Mouse (Mus musculus): ENCODE data around the gene Rapgef5.
A peak's percentile ranks its signal among the peaks of the same experiment; 100 is the strongest.

The Rapgef5 gene

GRCm38 (mm10) chr12:117516179-117516578 is at the start of gene Rapgef5:
Gene Rapgef5 (plus strand): TSS chr12:117516479.
- no peak for DNase-seq (ENCODE audit: low read depth)

DNA sequence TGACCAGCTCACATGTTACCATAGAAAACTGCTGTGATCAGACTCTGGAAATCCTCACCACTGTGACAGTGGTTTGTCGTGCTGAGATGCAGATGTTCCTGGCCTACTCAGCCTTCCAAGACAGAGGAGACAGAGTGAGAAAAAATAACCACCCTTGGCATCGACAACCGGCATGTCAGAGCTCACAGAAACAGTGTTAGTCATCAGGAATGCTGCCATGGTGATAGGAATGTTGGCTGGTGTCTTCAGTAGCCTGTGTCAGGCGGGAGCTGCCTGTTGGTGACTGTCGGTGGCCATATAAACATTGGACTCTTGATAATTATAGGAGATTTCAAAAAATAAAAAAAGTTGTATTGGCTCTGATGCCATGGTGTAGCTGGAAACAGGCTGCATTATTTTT is 48.0 kb upstream of the Rapgef5 start:
- peak; percentile 17 for DNase-seq (ENCODE audit: low read depth)

DNA sequence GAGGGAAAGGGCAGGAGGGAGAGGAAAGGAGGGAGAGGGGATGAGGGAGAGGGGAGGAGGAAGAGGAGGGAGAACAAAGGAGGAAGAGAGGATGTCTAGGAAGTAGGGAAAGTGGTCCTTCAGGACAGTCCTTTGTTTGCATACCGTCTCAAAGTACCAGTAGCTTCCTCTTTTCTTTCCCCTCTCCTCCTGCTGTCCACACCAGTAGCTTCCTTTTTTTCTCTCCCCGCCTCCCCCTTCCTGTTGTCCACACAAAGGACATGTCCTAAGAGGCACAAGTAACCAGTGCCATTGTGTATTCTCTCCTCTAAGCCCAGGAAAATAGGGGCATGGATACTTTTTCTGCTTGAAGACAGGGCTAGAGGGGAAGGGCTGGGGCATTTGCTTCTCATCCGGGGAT is 37.3 kb upstream of the Rapgef5 start:
- no peak for DNase-seq (ENCODE audit: low read depth)

- DNase-seq (ENCODE audit: low read depth) = no peak
Observed at GRCm38 (mm10) chr12:117479680-117480079, 36.6 kb upstream of the Rapgef5 start.

DNA sequence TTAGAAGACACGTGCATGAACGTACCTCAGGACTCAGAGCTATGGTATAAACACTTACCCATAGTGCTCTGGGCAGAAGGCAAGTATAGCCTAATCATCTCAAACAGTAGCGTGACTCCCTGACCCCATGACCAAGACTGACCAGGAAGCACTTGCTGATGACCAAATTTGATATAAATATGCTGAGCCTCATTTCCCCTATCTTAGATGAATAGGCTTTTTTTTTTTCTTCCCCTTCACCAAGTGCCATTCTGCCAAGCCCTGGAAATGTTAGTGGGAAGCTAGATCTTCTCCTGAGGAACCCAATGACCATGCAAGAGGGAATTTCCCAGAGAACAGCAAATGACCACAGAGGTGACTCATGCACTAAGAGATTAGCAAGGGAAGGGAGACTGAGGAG is 35.3 kb upstream of the Rapgef5 start:
- DNase-seq (ENCODE audit: low read depth) = no peak

DNA sequence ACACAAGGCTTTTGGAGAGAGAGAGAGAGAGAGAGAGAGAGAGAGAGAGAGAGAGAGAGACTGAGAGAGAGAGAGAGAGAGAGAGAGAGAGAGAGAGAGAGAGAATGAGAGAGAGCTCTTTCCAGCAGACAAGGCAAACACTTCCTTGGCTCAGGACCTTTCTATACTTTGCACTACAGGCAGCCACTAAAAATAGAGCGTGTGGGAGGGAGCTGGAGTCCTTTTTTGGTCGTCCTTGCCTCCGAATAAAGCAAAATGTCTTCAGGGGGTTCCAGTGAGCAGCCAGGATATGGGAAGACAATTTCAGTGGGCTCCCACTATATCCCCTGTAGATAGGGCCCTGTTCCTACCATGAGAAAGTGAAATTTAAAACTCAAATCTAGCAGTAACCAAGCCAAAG is 33.6 kb upstream of the Rapgef5 start:
- DNase-seq (ENCODE audit: low read depth) = no peak

DNA sequence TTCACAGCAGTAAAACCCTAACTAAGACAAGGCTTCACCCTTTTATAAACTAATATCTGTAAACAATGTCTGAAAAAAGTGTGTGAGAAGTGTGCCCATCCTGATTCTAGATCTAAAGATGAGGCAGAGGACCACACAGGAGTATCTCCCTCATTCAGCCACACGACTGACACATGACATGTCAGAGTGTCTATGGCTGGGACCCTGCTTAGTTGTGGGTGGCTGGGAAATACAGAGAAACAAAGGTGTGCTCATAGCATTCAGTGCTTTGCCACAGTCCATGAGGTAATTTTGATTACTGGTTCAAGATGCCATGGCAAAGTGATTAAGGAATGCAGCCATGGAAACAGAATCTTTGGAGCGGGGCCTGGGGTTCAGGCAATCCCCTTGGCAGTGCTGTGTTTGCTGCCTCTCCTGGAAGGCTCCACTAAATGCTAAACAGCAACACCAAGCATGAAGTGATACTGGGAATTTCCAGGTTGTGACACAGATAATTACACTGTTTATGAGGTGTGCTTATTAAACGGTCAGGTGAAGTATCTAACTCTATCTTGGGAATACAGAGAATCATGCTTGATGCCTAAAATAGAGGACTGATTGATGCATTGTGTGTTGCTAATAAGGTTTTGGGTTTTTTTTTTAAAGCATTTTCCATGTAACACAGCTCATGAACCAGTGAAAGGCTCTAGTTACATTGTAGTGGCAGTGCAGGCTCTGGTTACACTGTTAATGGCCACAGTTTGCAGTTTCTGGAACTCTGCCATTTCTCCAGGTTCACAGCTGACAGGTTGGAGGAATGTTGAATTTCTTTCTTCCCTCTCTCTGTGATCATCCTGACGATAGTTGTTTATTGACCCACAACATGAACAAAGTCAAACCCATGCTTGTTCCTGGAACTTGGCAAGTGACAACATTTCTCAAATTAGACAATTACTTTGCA is 29.9 kb upstream of the Rapgef5 start:
- DNase-seq (ENCODE audit: low read depth) = no peak

- DNase-seq (ENCODE audit: low read depth) = no peak
Observed at GRCm38 (mm10) chr12:117496501-117497176, 19.6 kb upstream of the Rapgef5 start.

DNA sequence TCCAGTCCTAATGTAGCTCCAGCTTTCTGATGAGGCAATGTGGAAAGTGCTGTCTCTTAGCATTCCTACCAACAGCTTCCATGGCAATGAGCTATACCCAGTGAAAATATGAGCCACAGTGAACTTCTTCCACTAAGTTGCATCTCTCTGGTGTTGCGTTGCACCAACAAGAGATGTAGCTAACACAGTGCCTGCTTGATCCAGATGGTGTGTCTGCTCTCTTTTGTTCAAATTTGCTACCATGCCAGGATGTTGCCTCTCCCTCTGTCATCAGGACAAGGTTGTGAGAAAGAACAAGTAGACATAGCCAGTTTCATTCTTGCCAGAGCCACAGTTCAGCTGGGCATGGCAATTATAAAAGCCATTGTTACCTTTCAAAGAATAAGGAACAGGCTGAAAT is 18.9 kb upstream of the Rapgef5 start:
- no peak for DNase-seq (ENCODE audit: low read depth)

DNA sequence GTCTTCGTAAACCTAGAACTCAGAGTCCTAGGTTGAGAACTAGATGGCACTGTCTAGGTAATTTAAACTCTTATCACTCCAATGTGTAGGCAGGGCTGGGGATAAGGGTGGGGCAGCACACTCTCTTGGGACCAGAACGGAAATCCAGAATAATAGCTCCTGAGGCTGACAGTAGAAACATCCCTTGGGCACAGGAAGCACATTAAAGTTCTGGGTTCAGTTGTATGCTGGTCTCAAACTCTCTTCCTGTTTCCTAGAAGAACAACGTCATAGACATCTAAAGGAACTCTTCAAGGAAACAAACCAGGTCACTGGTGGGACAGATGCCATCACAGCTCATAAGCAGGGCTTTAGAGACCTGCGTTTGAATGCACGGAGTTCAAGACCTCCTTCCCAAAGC is 17.0 kb upstream of the Rapgef5 start:
- no peak for DNase-seq (ENCODE audit: low read depth)

GRCm38 (mm10) chr12:117501180-117501579 is 15.1 kb upstream of the Rapgef5 start:
- no peak for DNase-seq (ENCODE audit: low read depth)

GRCm38 (mm10) chr12:117502834-117503233 is 13.4 kb upstream of the Rapgef5 start:
- DNase-seq (ENCODE audit: low read depth) = no peak

DNA sequence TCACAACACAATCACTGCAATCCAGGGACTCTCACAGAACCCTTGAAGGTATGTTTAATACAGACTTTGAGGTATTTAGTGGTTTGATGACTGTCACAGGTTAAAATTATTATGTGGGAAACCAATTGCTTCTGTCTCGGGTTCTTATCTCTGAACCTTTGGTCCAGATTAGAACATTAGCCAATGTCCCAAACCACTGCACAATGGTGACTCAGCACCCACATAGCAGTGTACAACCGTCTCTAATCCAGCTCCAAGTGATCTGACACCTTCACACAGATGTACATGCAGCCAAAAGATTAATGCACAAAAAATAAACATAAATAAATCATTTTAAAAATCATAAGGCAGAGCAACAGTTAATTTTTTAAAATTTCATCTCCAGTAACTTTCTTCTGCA is 11.1 kb upstream of the Rapgef5 start:
- no peak for DNase-seq (ENCODE audit: low read depth)

DNA sequence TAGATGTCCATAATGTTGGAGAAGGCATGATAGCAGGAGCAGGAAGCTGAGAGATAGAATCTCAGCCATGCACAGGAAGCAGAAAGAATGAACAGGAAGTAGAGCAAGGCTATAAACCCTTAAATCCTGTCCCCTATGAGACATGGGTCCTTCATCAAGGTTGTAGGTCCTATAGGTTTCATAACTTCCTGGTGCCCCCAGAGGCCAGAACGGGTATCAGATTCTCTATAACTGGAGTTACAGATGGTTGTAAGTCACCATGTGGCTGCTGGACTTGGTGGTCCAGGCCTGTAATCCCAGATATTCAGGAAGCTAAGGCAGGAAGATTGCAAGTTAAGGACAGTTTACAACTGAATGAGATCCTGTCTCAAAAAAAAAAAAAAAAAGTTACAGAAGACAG is 8.5 kb upstream of the Rapgef5 start:
- no peak for DNase-seq (ENCODE audit: low read depth)

- no peak for DNase-seq (ENCODE audit: low read depth)
Observed at GRCm38 (mm10) chr12:117509919-117510318, 6.4 kb upstream of the Rapgef5 start.

DNA sequence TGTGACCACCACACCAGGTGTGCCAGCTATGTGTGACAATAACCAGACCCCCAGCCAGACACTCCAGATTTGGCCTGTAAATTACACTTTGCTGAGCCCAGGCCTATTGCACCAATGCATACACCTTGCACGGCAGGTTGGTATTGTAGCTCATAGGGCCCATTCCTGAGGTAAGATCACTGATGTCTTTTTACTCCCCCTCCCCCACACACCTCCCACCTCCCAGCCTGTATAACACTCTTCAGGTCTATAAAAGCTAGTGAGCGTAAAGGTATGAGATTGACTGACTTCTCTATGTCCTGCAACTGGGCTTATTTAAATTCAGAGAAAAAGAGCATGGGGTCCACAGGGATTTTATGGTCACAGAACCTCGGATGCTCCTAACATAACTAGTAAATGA is 3.8 kb upstream of the Rapgef5 start:
- no peak for DNase-seq (ENCODE audit: low read depth)

DNA sequence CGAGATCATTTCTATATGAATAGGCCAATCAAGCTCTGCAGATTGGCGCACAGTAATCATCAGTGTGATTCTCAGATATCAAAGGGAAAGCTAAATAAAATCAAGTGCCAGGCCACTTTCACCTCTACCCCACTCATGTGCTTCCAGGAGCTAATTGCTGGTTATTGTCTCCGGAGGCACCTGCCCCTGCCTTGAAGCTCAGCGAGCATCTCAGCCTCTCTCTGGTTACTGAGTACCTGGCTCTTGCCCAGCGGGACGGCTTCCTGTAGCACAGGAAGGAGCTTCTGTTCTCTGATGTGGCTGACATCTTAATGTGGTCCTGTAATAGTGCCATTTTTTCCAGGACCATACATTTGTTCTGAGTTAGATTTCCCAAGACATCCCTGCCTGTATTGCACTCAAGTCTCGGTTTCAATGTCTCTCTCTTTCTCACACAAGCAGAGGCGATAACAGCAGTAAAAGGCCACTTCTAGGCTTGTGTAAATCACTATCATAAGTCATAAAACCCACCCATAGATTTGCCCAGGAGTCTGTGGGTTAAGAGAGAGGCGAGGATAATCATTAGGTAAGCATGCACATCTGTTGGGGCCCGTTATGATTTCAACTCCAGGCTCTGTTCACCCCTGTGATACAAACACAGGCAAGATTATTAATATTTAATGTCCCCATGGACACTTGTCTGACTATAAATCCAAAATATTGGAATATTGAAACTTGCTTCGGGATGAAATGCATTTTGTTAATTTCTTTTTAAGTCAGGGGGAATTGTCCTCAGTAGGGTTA is 2.9 kb upstream of the Rapgef5 start:
- DNase-seq (ENCODE audit: low read depth) = no peak

DNA sequence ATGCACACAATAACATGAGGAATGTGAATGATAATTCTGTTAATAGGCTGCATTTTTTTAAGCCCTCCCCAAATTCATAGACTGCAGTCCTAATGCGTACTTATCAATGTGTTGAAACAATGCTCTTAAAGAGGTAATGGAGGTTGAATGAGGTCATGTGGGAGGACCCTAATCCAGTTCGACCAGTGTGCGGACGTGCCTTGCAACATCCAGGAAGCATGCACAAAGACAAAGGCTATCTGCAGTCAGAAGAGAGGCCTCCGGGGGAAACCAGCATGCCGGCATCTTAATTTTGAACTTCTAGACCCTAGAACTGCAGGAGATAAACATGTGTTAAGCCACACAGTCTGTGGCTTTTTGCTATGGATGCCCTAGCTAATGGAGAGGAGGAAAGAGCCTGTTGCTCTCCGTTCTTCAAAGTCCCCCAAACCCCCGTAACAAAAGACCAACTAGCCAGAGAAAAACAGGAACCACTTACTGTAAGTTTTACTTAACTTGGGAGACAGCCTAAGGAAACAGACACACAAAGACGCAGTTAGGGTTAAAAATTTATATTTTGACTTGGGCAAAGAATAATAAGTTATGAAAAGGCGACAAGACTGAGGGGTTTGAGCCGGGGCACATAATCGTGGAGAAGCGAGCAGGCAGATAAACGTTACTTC is 1.1 kb downstream of the Rapgef5 start:
- DNase-seq (ENCODE audit: low read depth) = no peak

DNA sequence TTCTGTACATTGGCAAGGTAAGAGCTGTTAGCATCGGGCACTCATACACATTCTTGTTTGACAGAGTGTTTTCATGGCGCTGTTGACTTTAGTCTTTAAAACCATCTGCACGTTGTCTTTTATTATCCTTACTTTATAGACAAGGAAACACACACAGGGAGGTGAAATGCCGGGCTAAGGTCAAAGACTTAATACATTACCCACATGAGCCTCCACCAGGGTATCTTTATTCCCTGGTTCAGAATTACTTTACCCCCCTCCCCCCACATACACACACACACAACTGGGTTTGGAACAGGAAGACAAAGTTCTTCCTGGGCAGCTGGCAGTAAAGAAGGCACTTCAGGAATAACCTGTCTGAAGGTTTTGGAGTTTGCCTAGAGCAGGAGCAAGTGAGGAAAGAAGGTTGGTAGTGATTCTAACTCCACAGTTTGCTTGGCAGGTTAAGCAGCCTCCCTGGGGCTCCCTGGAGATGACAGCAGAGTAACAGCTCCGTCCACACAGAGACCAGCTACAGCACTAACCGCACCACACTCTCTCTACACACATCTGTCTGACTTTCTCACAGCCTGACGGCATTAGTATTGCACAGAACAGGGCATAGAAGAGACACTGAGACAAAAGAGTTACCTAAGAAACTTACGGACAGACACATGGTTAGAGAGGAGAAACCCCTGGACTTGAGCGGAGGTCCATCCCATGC is 8.2 kb downstream of the Rapgef5 start:
- DNase-seq (ENCODE audit: low read depth) = no peak

GRCm38 (mm10) chr12:117527889-117528288 is 11.6 kb downstream of the Rapgef5 start:
- no peak for DNase-seq (ENCODE audit: low read depth)

- DNase-seq (ENCODE audit: low read depth) = no peak
Observed at GRCm38 (mm10) chr12:117528509-117529145, 12.3 kb downstream of the Rapgef5 start.
